Mouse (Mus musculus) heart, postnatal 0 days (tissue): Measurements from ENCODE around the gene Stmnd1. TPM values are rescaled to one million over a fixed set of nuclear protein-coding genes. Genes with fewer than 3 reads are reported as not detected.

ENCODE experiments used
- ATAC-seq: fragments of 200-750 bp; cut with Nextera tagmentation; 2 replicates; pipeline ENCODE4 v1.8.0; 2017; ENCODE audit warnings: low read depth, moderate number of reproducible peaks, moderate library complexity; ENCODE audit not compliant: insufficient read depth
- DNase-seq: peaks from one replicate; pipeline ENCODE4 v3.0.0-alpha.2; 2016; ENCODE audit warnings: low spot score
- H3K27ac ChIP-seq: fragments of 300-500 bp; sonication (generic); 2 replicates; pipeline ENCODE4 v1.5.1; 2014; ENCODE audit warnings: low read depth, mild to moderate bottlenecking
- H3K27me3 ChIP-seq: fragments of 300-500 bp; sonication (generic); 2 replicates; pipeline ENCODE4 v1.6.1; 2014; ENCODE audit warnings: low read length, mixed read lengths; ENCODE audit not compliant: control insufficient read depth, insufficient read depth
- H3K36me3 ChIP-seq: fragments of 300-500 bp; sonication (generic); replicated peaks from 2 replicates; pipeline ENCODE4 v1.6.1; 2014; ENCODE audit warnings: low read length, mixed read lengths; ENCODE audit not compliant: control insufficient read depth, insufficient read depth
- H3K4me1 ChIP-seq: fragments of 300-500 bp; sonication (generic); 2 replicates; pipeline ENCODE4 v1.6.1; 2014; ENCODE audit warnings: antibody characterized with exemption; ENCODE audit not compliant: control insufficient read depth, insufficient read depth
- H3K4me2 ChIP-seq: fragments of 300-500 bp; sonication (generic); 2 replicates; pipeline ENCODE4 v1.6.1; 2014; ENCODE audit warnings: low read depth, mild to moderate bottlenecking, low read length, moderate library complexity
- H3K4me3 ChIP-seq: fragments of 300-500 bp; sonication (generic); 2 replicates; pipeline ENCODE4 v1.5.1; 2014; ENCODE audit warnings: low read depth, low read length
- H3K9ac ChIP-seq: fragments of 300-500 bp; sonication (generic); replicated peaks from 2 replicates; pipeline ENCODE4 v1.6.1; 2014; ENCODE audit warnings: low read depth, low read length, mixed read lengths
- H3K9me3 ChIP-seq: fragments of 300-500 bp; sonication (generic); replicated peaks from 2 replicates; pipeline ENCODE4 v1.6.1; 2016; ENCODE audit warnings: low read length; ENCODE audit not compliant: control insufficient read depth
- CTCF ChIP-seq: IDR thresholded peaks from 2 replicates; pipeline ENCODE4 v1.5.1; 2016; ENCODE audit warnings: antibody characterized with exemption, control low read depth, low read depth
- EP300 ChIP-seq: IDR thresholded peaks from 2 replicates; pipeline ENCODE4 v1.6.1; 2016; ENCODE audit warnings: antibody characterized with exemption, low read depth
- WGBS: fragments of 180-500 bp; shearing (Covaris S2); extraction: QIAGEN DNeasy Blood & Tissue Kit; methylation state at CpG from one replicate; pipeline ENCODE4 v1.1.7; 2014; 5-methylcytosine and 5-hydroxymethylcytosine counted together
- polyA plus RNA-seq: library from polyadenylated mRNA; unstranded; fragments of >200 nt; fragmentation: Nextera tagmentation; extraction: Ambion mirVana; gene quantifications from 2 replicates; pipeline ENCODE4 v1.2.1, GENCODE M21; 2015
- total RNA-seq: library from RNA; depleted of rRNA; stranded (reverse); fragments of >200 nt; gene quantifications from 2 replicates; pipeline ENCODE4 v1.2.3, GENCODE M21; 2014; ENCODE audit warnings: low replicate concordance

Stmnd1 gene
- total and polyA plus RNA-seq, 2 experiments from 2014 or later = 0.52 TPM; not detected in 1

DNA sequence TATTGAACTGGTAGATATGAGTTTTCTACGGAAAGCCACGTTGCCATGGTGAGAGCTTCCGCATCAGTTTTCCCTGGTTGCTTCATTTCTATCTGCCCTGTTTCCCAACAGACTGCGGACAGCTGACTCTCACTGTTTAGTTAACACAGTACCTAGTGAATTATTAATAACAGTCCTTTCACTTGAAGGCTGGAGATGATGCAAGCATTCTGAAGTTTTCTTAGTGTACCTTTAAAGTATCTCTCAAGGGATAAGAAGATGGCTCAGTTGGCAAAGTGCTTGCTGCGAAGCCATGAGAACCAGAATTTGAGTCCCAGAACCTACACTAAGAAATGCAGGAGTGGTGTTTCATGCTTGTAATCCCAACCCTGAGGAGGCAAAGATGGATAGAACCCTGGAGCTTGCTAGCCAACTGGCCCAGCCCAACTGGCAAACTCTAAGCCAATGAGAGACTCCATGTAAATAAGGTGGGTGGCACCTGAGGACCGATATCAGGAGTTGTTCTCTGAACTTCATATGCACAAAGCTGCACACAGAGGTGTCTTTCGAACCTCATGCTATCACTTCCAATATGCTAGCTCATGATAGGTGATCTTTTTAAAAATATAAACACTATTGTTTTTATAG lies 35.7 kb upstream of the Stmnd1 start:
- Histone ChIP-seq H3K4me2 (no peak overlapping the region), H3K9me3 (no peaks in the 10 kb centered on the region), H3K4me3 (no peak overlapping the region), H3K9ac (no peak overlapping the region), H3K4me1 (no peaks in the 10 kb centered on the region), H3K27ac (no peak overlapping the region), H3K36me3 (no peaks in the 10 kb centered on the region), H3K27me3 (no peaks in the 10 kb centered on the region)
- WGBS = 77% methylated on average over 7 of the region's 7 CpGs
- ATAC-seq (no peak), DNase-seq (no peak)
- no peak for TF ChIP-seq EP300
- no peak for TF ChIP-seq CTCF

DNA sequence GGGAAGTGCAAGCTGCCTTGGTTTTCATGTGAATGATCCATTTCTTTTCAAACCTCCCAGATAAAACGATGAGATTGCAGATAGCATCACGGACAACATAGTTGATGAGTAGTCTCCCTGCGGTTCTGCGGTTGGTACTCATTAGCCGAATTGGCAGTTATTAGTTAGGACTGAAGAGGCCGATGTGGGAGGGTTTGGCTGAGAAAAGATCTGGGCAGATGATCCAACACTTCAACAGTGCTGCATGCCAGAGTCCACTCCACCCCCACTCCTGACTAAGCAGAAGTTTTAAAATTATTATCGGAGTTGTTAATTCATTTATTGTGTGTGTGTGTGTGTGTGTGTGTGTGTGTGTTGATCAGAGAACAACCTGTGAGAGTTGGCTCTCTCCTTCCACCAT lies 34.7 kb upstream of the Stmnd1 start:
- Histone ChIP-seq H3K27me3 (no peaks in the 10 kb centered on the region), H3K4me2 (no peak overlapping the region), H3K4me3 (no peak overlapping the region), H3K36me3 (no peaks in the 10 kb centered on the region), H3K9ac (no peak overlapping the region), H3K4me1 (no peaks in the 10 kb centered on the region), H3K9me3 (no peaks in the 10 kb centered on the region), H3K27ac (no peak overlapping the region)
- WGBS = 82% methylated on average over 7 of the region's 7 CpGs
- ATAC-seq = no peak
- DNase-seq = no peak
- TF ChIP-seq CTCF (no peak), EP300 (no peak)

DNA sequence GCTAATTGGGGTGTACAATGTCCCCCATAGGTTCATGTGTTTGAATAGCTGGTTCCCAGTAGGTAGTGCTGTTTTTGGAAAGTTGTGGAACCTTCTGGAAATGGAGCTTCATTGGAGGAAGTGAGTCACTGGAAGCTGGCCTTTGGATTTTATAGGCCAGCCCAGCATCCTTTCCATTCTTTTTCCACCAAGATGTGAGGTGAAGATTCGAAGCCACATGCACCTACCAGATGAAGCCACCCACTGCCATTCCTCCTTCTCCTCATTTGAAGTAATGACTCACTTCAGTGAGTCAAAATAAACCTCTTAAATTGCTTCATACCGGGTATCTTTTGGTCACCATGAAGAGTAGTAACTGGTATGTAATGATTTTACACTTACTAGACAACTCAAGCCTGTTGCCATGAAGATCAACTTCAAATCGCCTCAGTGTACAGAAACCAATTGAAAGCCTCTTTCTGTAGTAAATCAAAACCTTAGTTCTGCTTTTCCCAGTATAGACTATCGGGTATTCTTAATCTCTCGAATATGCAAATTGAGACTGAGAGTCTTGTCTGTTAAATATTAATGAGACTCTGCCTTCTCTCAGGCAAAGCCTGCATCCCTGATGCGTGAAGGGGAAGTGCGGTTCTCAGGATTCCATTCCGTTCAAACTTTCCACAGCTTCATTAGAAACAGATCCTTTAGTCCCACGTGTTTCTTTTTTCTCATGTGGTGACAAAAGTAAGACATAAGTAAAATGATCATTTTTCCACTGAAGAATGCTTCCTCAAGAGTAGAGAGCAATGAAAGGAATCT lies 31.9 kb upstream of the Stmnd1 start:
- TF ChIP-seq CTCF (no peak), EP300 (no peak)
- no peak overlapping the region for H3K27ac ChIP-seq
- H3K4me1 ChIP-seq = no peaks in the 10 kb centered on the region
- H3K9me3 ChIP-seq = no peaks in the 10 kb centered on the region
- no peak for ATAC-seq
- no peak overlapping the region for H3K4me3 ChIP-seq
- no peaks in the 10 kb centered on the region for H3K36me3 ChIP-seq
- no peak for DNase-seq
- WGBS = 76% methylated on average over 9 of the region's 9 CpGs
- H3K9ac ChIP-seq = no peak overlapping the region
- no peaks in the 10 kb centered on the region for H3K27me3 ChIP-seq
- H3K4me2 ChIP-seq = no peak overlapping the region

DNA sequence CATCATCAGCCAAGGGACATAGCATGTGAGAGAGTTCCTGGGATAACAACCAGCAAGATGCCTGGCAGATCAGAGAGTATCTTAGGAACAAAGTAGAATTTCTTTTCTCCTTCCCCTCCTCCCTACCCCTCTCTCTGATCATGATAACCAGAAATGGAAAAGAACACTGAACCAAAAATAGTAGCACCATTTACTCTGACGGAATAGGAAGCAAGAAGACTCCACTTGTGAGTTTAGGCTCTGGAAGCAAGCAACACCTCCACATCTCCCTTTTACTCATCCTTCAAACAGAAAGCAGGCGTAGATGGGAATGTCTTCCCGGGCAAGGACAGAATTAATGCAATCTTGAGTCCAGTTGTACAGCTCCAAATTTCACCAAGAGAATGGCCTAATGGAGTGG lies 19.8 kb upstream of the Stmnd1 start:
- Histone ChIP-seq H3K27me3 (no peaks in the 10 kb centered on the region), H3K9ac (no peak overlapping the region), H3K36me3 (no peaks in the 10 kb centered on the region), H3K4me2 (no peak overlapping the region), H3K27ac (no peak overlapping the region), H3K4me3 (no peak overlapping the region), H3K9me3 (no peaks in the 10 kb centered on the region), H3K4me1 (no peaks in the 10 kb centered on the region; the same call in 1 of the 2 replicates)
- 50% methylated on average over 3 of the region's 3 CpGs for WGBS
- TF ChIP-seq EP300 (no peak), CTCF (no peak)
- ATAC-seq (no peak), DNase-seq (no peak)

DNA sequence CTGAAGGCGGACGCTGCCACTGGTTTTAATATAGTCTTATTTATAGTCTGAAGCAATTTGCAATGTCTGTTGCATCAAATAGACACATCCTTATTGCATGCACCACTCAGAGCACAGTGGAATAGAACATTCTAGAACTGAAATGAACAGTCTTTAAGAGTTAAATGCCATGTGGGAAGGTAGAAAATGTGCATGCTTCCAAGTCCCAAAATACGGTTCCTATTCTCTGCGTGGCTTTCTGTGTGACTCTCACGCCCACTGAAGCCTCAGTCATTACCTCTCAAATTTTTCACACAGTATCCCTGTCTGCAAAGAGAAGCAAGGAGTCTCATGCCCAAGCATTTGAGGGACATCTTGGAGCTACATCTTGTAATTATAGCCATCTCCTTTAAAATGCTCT lies 19.4 kb upstream of the Stmnd1 start:
- no peaks in the 10 kb centered on the region for H3K27me3 ChIP-seq
- H3K4me2 ChIP-seq = no peak overlapping the region
- no peak for ATAC-seq
- no peaks in the 10 kb centered on the region for H3K36me3 ChIP-seq
- H3K4me1 ChIP-seq = no peaks in the 10 kb centered on the region; the same call in 1 of the 2 replicates
- 89% methylated on average over 5 of the region's 5 CpGs for WGBS
- no peaks in the 10 kb centered on the region for H3K9me3 ChIP-seq
- no peak overlapping the region for H3K27ac ChIP-seq
- TF ChIP-seq EP300 (no peak), CTCF (no peak)
- no peak overlapping the region for H3K4me3 ChIP-seq
- H3K9ac ChIP-seq = no peak overlapping the region
- DNase-seq = no peak
